Mouse (Mus musculus): ENCODE results near the gene Dolk.

DNA sequence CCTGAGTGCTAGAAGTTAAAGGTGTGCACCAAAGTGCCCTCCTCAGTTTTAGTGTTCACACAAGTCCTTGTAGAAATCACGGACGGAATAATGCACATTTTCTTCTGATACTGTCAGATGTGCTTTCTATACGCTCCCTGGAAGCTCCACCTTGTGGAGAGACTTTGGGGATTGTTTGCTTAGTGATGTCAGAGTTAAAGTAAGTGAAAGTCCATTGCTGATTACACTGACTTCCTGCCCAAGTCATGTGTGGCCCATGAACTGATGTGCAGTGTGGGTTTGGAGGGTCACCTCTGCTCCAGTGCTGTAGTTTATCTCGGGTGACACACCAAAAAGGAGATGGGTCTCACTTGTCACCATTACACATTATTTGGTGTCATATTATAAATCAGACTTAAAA is 33.1 kb upstream of the Dolk start:
- TF ChIP-seq CTCF (IDR thresholded peaks at IDR 0.05; ENCODE audit: extremely low read depth, insufficient read length, insufficient replicate concordance, low read depth, low read length) (no peak), POLR2A (IDR thresholded peaks at IDR 0.05; ENCODE audit: low read depth, low read length) (no peak)

Data from small intestine, adult 2 months (tissue).